Mouse (Mus musculus) megakaryocyte, adult 5-6 weeks (primary cell): ENCODE data around the gene Bicd1. TPM values are rescaled to one million over a fixed set of nuclear protein-coding genes. Genes with fewer than 3 reads are reported as not detected.
A peak's percentile ranks its signal among the peaks of the same experiment; 100 is the strongest.
"Not testable (repeated sequence)": the region's sequence is repeated elsewhere in the genome, so short reads cannot be mapped to it uniquely, and the experiment has no call there.

Experiments
- ATAC-seq: 2 replicates; pipeline ENCODE4 v1.8.0; 2016; ENCODE audit warnings: mild to moderate bottlenecking, inconsistent platforms; ENCODE audit not compliant: poor library complexity, severe bottlenecking
- total RNA-seq, 2 experiments: library from RNA; stranded (forward) in 1 of 2; stranded (reverse) in 1 of 2; fragments of 153-499, 151-499 nt in 1 of 2; fragments of 221-1000, 200-1000 nt in 1 of 2; gene quantifications; 2 replicates each; pipeline versions ENCODE4 v1.2.3 to v1.2.4; 2015 to 2017

Bicd1 gene
- total RNA-seq (2015), result 0.13 and 0.14 TPM in 2 replicates
- total RNA-seq (2017), result 0.48 and 1.4 TPM in 2 replicates

DNA sequence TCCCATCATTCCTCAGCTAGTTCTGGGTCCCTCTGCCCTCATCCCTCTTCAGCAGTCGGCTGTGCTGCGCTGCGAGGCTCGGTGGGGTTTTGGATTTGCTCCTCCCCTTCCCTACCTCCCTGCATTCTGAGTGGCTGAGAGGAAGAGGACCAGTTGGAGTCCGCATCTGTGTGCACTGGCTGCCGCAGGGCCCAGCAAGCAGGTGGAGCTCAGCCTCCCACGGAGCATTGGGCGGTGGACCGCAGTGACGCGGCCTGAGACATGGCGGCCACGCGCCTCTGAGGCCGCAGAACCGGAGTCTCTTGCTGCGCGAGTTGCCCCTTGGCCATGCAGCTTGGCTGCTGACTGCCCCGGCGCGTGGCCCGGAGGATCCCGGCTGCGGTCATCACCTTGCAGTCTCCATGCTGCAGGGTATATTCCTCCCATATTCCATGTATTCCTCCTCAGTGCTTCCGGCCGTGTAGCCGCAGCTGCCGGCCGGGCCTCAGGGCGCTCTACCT is at the start of gene Bicd1:
Gene Bicd1 (plus strand): TSS at position 54 of the 500 bp plus-strand sequence.
- peak; percentile 83 for ATAC-seq

DNA sequence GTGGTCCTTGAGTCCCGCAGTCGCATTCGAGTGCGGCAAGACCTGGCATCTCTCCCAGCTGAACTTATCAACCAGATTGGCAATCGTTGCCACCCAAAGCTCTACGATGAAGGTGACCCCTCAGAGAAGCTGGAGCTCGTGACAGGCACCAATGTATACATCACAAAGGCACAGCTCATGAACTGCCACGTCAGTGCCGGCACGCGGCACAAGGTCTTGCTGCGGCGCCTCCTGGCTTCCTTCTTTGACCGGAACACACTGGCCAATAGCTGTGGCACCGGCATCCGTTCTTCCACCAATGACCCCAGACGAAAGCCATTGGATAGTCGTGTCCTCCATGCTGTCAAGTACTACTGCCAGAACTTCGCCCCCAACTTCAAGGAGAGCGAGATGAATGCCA is 46.2 kb upstream of the Bicd1 start:
- not testable (repeated sequence) for ATAC-seq

DNA sequence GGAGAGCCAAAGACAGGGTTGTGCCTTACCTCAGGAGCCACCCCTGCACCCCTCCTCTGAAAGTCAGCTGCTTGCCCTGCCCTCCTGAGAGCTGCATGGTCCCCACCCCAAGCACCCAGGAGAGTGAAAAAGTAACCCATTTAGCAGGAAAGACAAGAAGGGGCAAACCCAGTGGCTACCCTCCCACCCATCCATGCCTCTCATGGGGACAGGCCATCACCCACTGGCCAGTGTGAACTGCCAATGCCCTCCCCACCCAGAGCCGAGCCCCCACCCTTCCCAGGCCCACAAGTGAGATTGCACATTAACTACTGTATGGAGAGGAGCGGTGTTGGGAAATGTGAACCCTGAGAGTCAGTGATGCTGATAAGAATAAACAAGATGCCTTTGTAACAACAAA is 42.7 kb upstream of the Bicd1 start:
- ATAC-seq, result 0 out of 2 replicates have a peak, but pooled peaks have one; percentile 25

DNA sequence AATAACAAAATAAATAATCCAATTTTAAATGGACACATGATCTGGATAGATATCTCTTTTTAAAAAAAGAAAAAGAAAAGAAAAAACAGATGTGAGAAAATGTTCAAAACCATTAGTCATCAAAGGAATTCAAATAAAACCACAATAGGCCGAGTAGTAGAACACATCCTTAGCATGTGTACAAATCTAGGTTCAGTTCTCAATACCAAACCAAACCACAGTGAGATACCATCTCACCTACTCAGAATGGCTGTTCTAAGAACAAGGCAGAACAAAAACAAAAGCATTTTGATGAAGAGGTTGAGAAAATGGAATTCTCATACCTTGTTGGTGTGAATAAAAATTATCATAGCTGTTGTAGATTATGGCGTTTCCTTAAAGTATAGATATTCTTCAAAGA is 42.3 kb upstream of the Bicd1 start:
- peak; percentile 65 for ATAC-seq

DNA sequence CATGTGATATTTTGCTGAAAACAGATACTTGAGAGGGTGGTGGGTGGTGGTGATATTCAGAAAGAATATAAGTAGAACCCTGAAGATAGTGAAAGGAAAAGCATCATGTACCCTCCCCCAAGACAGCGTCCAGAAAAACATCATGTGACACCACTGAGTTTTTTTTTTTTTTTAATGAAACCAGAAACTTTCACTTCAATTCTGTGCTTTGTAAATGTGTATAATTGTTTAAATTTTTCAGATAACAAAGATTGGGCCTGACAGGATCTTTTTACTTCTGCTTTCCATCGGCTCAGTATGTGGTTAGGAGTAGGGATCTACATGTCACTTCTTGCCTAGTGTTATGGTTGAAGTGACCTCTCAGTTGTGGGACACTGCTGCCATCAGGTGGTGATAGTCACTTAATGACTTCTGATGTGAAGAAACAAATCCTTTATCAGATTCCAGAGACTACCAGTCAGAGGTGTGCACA is 33.7 kb upstream of the Bicd1 start:
- ATAC-seq, result peak; percentile 100

DNA sequence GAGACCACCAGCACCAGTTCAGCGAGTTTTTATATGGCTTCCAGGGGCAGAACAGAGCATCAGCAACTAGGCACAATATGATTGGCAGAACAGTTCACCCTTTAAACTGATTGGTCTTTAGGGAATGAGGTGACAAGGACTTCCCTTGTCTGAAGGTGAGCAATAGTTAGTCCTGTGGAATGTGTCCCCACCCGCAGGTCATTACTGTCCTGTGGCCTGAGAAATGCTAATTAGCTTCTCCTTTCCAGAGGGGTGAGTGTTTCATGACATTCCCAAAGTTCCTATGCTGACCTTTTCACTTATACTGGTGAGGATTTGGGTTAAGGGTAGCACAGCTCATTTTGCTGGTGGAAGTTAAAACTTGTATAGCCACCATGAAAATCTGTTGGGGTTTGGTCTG is 25.2 kb upstream of the Bicd1 start:
- ATAC-seq, result no peak

DNA sequence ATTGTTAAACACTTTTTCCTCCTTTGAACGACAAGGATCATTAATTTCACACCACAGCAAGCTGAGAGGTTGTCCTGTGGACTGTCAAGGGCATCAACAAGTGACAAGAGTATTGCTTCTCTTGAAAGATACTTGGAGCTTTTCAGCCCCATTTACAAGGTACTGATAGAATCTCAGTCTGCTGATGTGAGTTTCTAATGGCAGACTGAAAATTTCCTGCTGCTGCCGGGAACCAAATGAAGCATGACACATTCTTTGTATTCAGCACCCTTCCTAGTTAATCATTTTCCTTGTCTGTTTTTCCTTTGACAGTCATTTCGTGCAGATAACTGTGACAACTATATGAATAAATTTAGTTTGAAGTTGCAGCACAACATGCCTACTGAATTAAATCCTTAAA is 22.3 kb upstream of the Bicd1 start:
- ATAC-seq, result no peak

DNA sequence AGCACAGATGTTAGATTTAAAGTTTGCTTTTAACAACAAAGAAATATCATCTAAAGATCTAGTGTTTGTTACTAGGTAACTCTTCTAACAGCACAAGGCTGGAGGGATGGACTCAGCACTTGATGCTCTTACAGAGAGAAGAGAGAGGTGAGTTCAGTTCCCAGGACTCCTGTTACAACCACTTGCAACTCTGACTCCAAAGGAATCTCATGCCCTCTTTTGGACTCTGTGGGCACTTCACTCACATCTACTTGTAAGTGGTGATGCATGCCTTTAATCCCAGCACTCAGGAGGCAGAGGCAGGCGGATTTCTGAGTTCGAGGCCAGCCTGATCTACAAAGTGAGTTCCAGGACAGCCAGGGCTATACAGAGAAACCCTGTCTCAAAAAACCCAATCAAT is 19.1 kb upstream of the Bicd1 start:
- ATAC-seq, result not testable (repeated sequence)

DNA sequence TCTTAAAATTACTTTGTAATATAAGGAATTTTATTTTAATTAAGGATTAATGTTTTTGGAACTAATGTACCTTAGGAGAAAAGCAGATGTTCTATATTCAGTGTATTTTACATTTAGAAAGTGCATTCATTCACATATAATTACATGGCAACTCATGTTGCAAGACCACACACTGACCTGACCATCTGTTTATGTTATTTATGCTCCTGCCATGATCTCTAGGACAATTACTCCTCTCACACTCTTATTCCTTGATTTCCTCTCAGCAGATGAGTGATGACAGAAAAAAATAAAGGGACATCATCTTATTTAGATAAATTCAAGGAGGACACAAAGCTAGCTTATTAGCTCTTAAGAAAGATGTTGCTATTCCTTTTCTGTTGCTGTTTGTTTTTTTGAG is 9.3 kb upstream of the Bicd1 start:
- ATAC-seq, result no peak

DNA sequence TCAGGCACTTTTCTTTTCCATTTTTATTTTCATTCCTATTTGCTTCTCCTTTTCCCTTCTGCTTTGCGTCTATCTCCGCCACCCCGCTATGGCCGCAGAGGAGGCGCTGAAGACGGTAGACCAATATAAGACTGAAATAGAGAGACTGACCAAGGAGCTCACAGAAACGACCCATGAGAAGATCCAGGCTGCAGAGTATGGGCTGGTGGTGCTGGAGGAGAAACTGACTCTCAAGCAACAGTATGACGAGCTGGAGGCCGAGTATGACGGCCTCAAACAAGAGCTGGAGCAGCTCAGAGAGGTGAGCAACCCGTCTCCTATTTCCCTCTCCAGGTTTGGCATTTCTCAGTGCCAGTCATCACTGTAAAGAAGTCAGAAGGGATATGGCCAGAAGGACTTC is 655 bp downstream of the Bicd1 start:
- peak; percentile 48 for ATAC-seq

DNA sequence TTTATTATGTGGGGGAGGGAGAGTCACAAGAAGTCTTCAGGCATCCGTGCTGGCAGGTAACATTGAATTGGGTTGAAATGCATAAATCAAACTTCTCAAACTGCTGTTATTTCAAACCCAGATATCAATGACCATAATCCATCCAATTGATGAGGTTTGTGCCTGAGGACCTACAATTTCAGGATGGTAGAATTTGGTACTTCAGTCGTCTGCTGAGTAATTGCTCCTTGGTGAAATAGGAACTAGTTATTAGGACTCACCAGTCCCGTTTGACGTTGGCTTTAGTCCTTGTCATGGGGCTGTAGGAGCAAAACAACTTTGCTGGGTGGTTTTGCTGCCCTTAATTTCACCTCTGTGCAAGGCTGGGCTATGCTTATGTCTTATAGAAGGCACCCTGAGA is 1.2 kb downstream of the Bicd1 start:
- no peak for ATAC-seq

DNA sequence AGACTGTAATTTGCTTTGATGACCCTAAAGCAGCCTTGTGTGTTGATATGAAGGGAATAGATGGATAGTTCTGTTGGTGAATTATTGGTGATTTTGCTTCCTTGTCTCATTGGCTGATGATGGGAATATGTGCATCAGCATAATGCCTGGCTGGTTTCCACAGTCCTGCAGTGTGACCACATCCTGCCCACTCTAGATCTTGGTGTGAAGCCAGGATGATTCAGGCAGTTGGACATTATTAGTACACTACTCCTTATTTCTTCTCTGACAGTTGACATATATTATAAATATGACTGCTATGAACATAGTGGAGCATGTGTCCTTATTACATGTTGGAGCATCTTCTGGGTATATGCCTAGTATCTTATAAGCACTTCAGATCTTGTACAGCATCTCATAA is 4.6 kb downstream of the Bicd1 start:
- ATAC-seq, result no peak

DNA sequence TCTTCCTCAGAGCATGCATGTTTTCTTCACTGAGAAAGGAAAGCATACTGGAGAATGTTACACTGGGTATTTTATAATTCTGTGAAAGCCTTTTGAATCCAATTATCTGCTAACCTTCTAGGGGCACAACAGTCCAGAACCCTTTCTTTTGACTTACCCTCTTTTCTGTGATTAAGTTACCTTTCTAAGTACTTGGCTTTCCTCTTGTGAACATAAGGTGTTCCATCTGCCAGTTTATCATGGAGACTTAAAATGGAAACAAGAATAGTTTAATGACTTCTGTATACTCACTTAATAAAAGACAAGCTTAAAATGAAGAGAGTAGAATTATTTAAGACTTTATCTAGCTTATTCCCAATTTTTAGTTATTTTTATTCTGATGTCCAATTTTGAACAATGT is 16.1 kb downstream of the Bicd1 start:
- no peak for ATAC-seq

DNA sequence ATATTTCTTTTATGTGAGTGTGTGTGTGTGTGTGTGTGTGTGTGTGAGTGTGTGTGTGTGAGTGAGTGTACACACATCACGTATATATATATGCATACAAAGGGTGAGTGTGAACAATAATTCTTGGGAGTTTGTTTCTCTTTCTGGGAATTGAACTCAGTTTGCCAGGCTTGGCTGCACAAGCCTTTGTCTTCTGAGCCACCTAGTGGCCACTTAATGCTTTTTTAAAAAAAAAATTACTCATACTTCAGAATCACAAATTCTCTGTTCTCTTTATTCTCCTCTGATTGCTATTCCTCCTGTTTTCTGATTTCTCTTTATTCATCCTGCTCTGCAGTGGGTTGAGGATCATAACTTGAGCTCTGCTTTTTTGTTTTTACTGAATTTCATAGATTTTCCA is 30.5 kb downstream of the Bicd1 start:
- peak; percentile 60; the same call in 1 of the 2 replicates for ATAC-seq

DNA sequence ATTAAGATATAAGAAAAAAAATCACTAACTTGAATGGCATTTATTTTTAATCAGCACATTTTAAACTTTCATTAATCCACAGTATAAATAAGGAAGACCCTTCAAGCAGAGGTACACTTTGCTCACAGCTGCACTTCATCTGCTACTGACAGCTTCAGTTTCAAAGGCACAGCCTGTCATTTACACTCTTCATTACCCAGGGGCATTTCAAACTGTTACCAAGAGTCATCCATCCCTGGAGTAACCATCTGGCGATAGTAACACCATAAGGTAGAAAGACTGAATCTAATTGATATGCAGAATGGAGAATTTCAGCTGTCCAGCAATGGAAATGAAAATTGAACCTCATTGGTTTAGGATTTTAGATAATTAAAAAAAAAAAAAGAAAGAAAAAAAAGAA is 34.2 kb downstream of the Bicd1 start:
- no peak for ATAC-seq

DNA sequence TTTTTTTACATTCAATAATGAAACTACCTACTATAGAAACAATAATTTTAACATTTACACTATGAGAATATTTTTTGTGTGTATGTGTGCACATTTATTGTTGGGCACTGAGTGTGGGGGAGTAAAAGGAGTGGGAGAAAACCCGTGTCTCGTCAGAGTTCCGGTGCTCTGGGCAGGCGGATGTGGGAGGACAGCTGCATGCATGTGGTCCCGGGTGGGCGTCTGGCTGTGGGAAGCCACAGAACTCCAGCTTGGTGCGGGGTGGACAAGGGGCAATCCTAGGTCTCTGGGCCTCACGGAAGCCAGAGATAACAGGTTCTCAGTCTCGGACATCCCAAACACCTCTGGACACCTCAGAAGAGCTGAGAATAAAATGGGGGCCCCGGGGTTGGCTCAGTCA is 37.2 kb downstream of the Bicd1 start:
- no peak for ATAC-seq

DNA sequence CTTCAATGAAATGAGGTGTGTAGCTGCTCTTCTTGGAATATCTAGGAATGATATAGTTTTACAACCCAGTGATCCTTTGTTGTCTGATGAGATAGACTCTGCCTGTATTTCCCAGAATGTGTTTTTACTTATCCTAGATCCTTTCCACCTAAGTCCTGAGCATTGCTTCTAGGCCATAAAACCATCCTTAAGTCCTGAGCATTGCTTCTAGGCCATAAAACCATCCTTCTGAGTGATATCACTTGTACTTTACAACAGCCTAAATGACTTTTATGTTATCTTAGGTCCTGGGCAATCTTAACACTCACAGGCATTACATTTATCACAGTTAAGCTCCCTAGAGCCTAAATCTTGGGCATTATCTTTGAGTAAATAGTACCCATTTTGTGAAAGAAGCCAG is 48.6 kb downstream of the Bicd1 start:
- ATAC-seq, result no peak

DNA sequence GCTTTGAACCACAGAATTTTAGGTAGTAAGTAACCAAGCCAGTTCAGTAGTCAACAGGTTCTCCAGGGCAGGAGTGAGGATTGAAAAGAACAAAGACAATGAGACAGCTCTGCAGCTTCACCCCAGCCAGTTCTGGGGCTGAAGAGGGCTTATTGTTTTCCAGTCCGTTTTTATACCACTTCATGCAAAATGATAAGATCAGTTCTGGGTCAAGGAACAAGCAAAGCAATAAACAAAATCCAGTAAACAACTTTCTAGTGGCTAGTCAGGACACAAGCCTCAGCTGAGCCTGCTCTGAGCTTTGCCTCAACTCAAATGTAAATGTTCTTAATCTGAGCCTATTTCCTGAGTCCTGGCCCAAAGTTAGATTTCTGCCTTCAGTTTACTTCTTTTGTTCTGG is 52.3 kb downstream of the Bicd1 start:
- ATAC-seq, result no peak

DNA sequence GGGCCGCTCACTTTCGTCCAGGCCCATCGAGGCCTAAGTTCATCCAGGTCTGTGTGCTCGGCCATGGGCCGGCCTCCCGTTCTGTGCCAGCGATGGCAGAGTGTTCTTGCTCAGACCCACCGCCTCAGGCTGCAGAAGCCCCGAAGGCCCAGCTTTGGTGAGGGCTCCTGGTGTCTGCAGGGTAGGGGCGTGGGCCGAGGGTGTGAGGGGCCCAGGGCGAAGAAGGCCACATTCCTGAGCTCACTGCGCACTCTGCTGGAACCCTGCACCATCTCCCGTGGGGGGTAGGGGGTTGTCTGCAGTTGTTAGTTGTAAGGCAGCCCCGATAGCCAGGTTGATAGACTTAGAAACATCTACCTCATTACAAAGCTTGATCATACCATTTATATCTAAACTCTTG is 62.8 kb downstream of the Bicd1 start:
- no peak for ATAC-seq

DNA sequence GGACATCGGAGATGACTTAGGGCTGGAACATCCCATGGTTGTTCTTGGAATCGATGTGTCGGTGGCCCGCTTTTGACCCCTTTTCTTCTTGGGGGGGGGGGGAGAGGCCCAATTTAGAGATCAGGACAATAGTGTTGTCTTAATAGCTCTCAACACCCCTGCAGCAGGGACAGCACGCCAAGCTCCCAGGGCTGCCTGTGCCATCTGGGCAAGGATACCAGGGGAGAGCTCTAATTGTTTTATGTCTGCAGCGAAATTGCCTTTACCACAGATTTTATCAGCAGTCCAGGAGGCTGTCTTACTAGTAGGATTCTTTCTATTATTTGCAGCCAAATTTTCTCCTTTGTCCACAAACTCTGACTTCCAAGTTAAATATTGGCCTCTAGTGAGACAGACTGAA is 63.8 kb downstream of the Bicd1 start:
- not testable (repeated sequence) for ATAC-seq

DNA sequence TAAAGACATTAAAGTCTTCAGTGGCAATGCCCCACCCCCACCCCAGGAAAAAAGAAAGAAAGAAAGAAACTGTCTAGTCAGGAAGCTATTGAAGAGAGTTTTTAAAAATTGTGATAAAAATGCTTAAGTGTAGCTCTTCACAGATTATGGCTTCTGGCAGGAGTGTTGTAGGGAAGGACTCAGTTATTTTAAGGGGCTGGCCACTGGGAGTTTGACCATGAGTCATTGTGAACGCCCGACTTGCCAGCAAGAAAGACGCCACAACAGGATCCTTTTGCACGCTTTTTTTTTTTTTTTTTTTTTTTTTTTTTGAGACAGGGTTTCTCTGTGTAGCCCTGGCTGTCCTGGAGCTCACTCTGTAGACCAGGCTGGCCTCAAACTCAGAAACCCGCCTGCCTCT is 73.2 kb downstream of the Bicd1 start:
- ATAC-seq, result not testable (repeated sequence)

DNA sequence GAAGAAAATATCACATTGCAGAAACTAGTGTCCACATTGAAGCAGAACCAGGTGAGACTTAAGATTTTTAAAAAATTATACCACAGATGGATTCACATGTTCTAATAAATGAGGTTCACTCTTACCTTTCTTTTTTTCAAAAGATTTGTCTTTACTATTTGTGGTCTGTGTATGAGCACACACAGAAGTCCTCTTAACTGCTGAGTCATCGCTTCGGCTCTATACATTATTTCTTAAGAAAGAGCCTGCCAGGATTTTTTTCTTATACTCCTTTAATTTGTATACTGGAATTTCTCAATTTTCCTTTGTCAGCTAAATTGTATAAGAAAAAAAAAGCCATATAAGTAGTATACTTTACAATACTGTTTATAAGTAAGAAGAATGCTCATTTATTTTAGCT is 86.0 kb downstream of the Bicd1 start:
- no peak for ATAC-seq

DNA sequence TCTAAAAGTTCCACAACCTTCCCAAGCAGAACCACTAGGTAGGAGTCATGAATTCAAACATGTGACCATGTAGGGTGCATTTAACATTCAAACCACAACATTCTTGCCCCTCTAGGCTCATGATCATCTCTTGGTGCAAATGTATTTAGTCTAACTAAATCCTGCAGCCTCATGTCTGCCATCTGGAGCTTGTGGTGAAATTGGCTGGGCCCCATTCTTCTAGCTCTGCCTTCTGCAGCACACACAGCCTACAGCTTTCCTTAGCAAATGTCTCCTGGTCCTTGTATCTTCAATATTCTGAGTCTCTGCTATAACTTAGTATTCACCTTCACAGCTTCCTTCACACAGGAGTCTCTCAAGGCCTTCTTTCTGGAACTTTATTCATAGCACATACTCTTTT is 87.2 kb downstream of the Bicd1 start:
- no peak for ATAC-seq
